Mouse (Mus musculus) right cerebral cortex, postnatal 14 days (tissue): ENCODE results near the gene Ano2.

Experiments
- DNase-seq: peaks from one replicate; pipeline ENCODE4 v3.0.0; 2022

The Ano2 gene

GRCm38 (mm10) chr6:125922746-125923145, 232.5 kb downstream of the Ano2 start:
- no peak for DNase-seq

DNA sequence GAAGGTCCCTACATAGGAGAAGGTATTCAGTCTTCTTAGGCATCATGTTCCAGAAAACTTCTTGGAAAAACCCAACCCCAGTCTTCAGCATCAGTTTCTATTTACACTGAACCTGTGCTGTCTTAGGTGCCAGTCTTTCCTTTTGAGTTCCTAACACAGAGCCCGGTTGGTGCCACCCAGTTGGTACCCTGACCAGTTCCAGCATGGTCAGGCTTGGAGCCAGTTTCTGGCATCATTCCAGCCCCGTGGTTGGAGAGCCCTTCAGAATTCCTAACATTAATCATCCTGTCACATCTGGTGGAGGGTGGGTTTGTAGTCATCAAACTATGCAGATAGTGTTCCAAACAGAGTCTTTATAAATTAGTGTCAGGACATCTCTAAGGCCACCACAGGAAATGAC, 234.8 kb downstream of the Ano2 start:
- DNase-seq, result no peak

GRCm38 (mm10) chr6:125925861-125926260, 235.6 kb downstream of the Ano2 start:
- no peak for DNase-seq

DNA sequence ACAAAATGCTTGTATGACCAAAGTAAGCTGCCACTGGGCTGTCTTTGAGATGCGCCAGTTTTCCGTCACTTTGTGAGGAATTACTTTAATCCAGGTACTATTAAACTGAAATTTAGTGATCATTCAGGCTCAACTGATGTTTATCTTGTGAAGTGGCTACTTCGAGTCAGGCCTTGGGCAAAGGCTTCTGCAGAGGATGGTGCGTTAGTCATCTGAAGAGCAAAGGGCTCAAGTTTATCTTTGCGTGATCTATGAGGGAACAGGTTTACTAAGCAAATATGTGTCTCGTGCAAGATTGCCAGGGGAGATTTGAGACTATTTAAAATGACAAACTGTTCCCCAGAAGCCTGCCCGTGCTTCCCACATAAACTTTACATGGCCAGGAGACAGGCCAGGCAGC, 241.7 kb downstream of the Ano2 start:
- DNase-seq, result no peak

GRCm38 (mm10) chr6:125954965-125955364, 264.7 kb downstream of the Ano2 start:
- DNase-seq, result peak; percentile 29

DNA sequence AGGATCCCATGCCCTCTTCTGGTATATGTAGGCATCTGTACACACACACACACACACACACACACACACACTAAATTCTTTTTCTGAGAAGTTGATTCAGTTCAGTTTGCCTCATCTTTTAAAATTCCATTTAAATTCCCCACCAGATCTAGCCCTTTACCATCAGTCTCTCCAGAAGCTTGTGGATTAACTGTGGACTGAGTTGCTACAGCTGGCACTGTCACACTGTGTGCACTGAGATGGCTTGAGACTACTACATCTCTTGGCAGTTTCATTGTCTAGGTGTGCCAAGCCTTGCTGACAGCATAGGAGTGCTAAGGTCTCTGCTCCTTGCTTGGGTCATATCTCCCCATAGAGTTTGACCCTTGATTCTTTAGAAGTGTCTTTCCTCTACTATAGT, 283.3 kb downstream of the Ano2 start:
- no peak for DNase-seq

DNA sequence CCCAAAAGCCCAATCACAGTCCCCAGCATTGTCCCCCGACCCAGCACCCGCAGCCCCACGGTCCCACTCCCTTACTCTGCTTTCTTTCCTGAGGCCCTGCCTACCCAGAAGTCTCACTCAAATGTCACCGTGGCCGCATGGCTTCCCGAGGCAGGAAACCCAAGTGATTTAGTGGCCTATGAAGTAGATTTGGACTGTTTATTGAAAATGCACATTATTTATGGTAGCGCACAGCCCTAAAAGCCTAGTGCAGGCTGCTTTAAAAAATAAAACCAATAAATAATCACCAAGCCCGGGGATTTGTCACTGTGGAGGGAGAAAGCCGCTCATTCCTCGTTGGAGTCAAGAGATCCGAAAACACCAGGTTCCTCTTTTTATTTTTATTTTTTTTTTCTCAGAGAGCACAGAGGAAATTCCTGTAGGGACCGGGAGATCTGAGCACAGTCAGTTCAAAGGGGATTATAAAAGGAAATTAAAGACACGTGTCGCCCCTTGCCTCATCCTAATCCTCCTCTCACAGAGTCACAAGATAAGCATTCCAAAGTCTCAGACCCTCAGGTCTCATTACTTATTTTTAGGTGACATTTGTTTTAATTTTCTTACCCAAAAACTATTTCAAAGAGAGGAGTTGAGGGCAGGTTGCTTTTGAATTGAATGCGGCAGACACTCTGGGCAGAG, 285.7 kb downstream of the Ano2 start:
- DNase-seq, result no peak

DNA sequence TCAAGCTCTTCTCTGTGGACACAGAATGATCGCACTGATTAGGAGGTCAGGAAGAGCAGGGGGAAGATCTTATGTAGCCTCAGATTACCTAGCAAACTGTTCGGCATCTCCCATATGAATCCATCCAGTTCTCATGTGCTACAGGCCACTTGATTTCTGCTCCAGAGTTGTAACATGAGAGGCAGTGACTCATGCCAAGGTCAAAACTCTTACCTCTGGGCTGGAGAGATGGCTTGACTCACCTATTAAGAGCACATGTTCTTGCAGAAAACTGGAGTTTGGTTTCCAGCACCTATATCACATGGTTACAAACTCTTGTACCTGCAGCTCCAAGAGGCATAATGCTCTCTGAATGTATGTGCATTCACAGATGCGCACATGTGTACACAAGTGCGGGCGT, 289.4 kb downstream of the Ano2 start:
- DNase-seq, result no peak

GRCm38 (mm10) chr6:125984050-125984449, 293.8 kb downstream of the Ano2 start:
- no peak for DNase-seq

- DNase-seq, result no peak
These were observed 302.5 kb downstream of the Ano2 start for GRCm38 (mm10) chr6:125992731-125993130.

- DNase-seq, result no peak
These were observed 311.6 kb downstream of the Ano2 start for GRCm38 (mm10) chr6:126001797-126002196.

DNA sequence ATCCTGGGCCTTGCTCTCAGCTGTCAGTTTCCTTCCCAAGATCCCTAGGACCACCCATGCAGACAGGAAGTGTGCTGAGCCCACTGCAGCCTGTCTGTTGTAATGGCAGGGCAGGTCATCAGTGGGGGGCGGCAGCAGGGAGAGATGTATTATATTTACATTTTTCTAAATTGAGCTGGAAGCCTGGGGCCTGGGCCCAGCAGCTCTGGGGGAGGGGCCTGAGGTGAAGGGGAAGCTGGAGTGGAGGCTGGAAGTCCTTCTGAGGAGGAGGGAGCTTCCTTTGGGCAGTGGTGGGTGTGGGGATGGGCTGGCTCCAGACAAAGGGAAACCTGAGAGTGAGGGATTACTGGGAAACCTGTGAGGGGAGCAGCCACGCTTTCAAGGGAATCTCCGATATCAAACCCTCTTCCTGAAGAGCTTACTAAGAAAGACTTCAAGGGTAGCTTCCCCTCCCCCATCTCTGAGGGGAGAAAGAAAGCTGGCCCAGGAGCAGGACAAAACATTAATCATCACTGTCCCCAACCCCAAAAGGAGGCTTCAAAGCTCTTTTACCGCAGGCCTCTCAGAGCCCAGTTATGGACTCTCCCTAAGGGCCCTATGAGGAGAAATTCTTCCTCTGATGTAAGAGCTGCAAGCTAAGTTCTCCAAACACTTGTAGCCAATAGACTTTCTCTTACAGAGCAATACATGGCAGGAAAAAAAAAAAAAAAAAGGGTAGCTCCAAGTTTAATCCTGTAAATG, 313.0 kb downstream of the Ano2 start:
- no peak for DNase-seq

DNA sequence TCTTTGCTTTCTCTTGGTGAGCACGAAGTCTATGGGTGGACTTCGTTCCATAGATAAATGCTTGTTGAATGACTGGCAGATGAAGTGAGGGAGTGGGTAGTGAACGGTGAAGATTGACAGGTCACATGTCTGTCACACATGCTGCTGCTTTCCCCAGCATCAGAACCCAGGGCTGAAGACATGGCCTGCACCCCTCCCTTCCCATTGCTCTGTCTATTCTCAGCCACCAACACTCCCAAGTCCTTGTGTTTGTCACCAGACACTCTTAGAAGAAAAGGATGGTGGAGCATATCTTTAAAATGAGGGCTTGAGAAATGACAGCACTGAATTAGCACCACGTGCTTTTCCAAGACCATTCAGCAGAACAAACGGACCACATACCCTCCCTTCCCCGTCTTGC, 316.4 kb downstream of the Ano2 start:
- DNase-seq, result no peak

DNA sequence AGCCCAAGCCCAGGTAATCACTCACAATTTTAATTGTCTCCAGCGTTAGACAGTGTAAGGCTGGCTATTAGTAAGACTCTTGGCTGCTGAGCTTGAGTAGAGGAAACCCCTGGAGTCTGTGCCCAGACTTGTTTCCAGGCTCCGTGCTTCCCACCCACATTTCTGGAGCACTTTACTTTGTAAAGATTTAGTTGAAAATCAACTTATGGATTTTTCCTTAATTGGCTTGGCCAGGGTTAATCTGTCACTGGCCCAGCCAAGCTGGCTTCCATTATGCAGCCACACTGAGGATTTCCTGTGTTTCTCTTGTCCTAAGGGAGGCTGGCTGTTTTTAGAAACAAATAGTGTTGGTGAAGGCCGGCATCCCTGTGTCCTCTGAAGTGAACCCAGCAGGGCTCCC, 318.9 kb downstream of the Ano2 start:
- no peak for DNase-seq

DNA sequence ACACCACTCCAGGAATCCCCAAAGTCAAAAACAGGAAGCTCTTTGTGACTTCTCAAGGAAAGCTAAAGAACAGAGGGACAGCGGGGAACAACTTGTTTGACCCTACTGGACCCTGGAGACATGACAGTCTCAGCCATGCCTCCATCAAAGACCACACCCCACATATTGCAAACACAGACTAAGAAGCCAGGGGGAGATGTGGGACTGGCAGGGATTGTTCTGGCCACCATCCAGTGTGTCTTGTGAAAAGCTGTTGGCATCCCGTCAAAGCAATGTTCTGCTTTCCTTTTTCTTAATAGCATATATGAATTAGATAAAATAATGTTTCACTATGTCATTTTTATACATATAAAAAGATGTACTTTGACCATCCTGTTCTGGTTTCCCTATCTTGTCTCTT, 326.8 kb downstream of the Ano2 start:
- no peak for DNase-seq

DNA sequence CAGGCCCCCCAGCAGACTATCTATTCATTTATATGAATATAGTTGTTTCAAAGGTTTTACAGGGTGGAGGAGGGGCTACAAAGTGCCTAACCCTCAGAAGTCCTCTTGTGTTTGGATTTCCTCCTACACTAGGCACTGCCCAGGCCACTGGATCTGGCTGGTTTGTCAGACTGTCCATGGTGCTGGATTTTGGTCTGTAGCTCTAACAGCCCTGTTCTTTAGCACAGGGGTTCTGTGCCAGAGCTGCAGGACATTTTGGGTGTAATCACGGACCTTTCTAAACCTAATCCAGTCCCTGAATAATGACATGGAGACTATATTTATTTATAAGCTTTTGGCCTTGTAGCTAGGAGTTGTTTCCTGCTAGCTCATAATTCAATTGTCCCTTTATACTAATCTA, 328.2 kb downstream of the Ano2 start:
- no peak for DNase-seq

DNA sequence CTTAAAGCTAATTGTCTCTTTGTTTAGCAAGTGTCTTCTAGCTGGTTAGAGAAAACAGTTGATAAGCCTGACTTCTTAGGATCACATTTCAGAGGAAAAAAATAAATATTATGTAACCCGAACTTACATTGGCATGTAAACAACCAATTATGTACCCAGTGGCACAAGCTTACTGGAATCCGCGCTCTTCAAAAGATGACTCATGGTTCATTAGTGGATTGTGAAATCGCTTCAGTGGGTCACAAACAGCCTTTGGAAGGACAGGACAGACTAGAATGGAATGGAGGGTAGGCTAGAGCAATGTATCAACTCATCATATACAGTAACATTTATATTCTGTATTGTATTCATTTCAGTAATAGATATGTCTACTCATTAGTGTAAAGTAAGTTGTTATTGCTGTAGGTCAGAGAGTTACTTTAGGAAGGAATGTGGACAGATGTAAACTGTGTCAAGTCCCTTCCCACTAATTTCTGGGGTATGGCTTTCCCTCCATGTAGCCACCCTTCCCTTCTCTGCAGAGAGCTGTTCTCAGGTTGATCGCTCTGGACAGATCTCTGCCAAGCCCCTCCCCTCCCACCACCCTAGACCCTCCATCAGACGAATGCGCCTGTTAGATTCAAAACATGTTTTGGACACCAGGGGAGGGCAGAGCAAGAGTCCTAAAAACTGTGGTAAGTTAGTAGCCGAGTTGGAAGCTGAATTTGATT, 343.6 kb downstream of the Ano2 start:
- DNase-seq, result no peak

GRCm38 (mm10) chr6:126034403-126034724, 344.1 kb downstream of the Ano2 start:
- DNase-seq, result no peak

- DNase-seq, result peak; percentile 12
These were observed 344.5 kb downstream of the Ano2 start for GRCm38 (mm10) chr6:126034728-126035127.

- no peak for DNase-seq
These were observed 345.4 kb downstream of the Ano2 start for GRCm38 (mm10) chr6:126035621-126036020.

GRCm38 (mm10) chr6:126045931-126046330, 355.7 kb downstream of the Ano2 start:
- peak; percentile 8 for DNase-seq

GRCm38 (mm10) chr6:126048206-126048605, 358.0 kb downstream of the Ano2 start:
- DNase-seq, result no peak

- DNase-seq, result no peak
These were observed 362.9 kb downstream of the Ano2 start for GRCm38 (mm10) chr6:126053136-126053535.

- DNase-seq, result no peak
These were observed 367.5 kb downstream of the Ano2 start for GRCm38 (mm10) chr6:126057706-126058105.
